Mouse (Mus musculus) neural tube, embryonic 14.5 days (tissue): ENCODE data around the gene Mfsd5. TPM values are rescaled to one million over a fixed set of nuclear protein-coding genes. Genes with fewer than 3 reads are reported as not detected.

Experiments used
- ATAC-seq: fragments of 200-750 bp; cut with Nextera tagmentation; 2 replicates; pipeline ENCODE4 v1.8.0; 2017; ENCODE audit warnings: low read depth, mild to moderate bottlenecking, moderate TSS enrichment, moderate library complexity
- H3K27ac ChIP-seq: fragments of 300-500 bp; sonication (generic); 2 replicates; pipeline ENCODE4 v1.5.1; 2014; ENCODE audit warnings: low read depth, mild to moderate bottlenecking, control low read depth, low read length, moderate library complexity, mixed read lengths
- H3K27me3 ChIP-seq: fragments of 300-500 bp; sonication (generic); 2 replicates; pipeline ENCODE4 v1.6.1; 2014; ENCODE audit warnings: low read length; ENCODE audit not compliant: control insufficient read depth, insufficient read depth
- H3K36me3 ChIP-seq: fragments of 300-500 bp; sonication (generic); 2 replicates; pipeline ENCODE4 v1.6.1; 2014; ENCODE audit warnings: low read length, mixed read lengths; ENCODE audit not compliant: control insufficient read depth, insufficient read depth
- H3K4me1 ChIP-seq: fragments of 300-500 bp; sonication (generic); 2 replicates; pipeline ENCODE4 v1.6.1; 2014; ENCODE audit warnings: low read length; ENCODE audit not compliant: control insufficient read depth, insufficient read depth
- H3K4me2 ChIP-seq: fragments of 300-500 bp; sonication (generic); 2 replicates; pipeline ENCODE4 v1.6.1; 2014; ENCODE audit warnings: mild to moderate bottlenecking, low read depth, low read length, control low read depth
- H3K4me3 ChIP-seq: fragments of 300-500 bp; sonication (generic); 2 replicates; pipeline ENCODE4 v1.5.1; 2014; ENCODE audit warnings: low read depth, low read length, control low read depth, mixed read lengths
- H3K9ac ChIP-seq: fragments of 300-500 bp; sonication (generic); replicated peaks from 2 replicates; pipeline ENCODE4 v1.6.1; 2014; ENCODE audit warnings: low read depth, mild to moderate bottlenecking, control low read depth, low read length, mixed read lengths
- H3K9me3 ChIP-seq: fragments of 300-500 bp; sonication (generic); 2 replicates; pipeline ENCODE4 v1.6.1; 2016; ENCODE audit warnings: low read length; ENCODE audit not compliant: control insufficient read depth
- WGBS: fragments of 180-500 bp; shearing (Covaris S2); extraction: QIAGEN DNeasy Blood & Tissue Kit; methylation state at CpG from one replicate; pipeline ENCODE4 v1.1.7; 2014; 5-methylcytosine and 5-hydroxymethylcytosine counted together
- polyA plus RNA-seq: library from polyadenylated mRNA; unstranded; fragments of >200 nt; fragmentation: Nextera tagmentation; extraction: Ambion mirVana; gene quantifications from 2 replicates; pipeline ENCODE4 v1.2.1, GENCODE M21; 2014

Mfsd5 gene
- polyA plus RNA-seq, 1 experiment from 2014 or later: 54.0 TPM

GRCm38 (mm10) chr15:102239851-102240250, 39.4 kb upstream of the Mfsd5 start:
- no peaks in the 10 kb centered on the region for H3K9me3 ChIP-seq
- H3K4me3 ChIP-seq: no peak overlapping the region
- H3K36me3 ChIP-seq: no peaks in the 10 kb centered on the region
- H3K27me3 ChIP-seq: peaks cover 9% of the 10 kb centered on the region
- no peak overlapping the region for H3K4me2 ChIP-seq
- ATAC-seq: no peak
- H3K9ac ChIP-seq: no peak overlapping the region
- WGBS: 77% methylated on average over 11 of the region's 11 CpGs
- H3K4me1 ChIP-seq: peaks cover 10% of the 10 kb centered on the region; the same call in 1 of the 2 replicates
- H3K27ac ChIP-seq: no peak overlapping the region

GRCm38 (mm10) chr15:102240607-102241006, 38.6 kb upstream of the Mfsd5 start:
- Histone ChIP-seq H3K9me3 (no peaks in the 10 kb centered on the region), H3K36me3 (no peaks in the 10 kb centered on the region), H3K4me1 (peaks cover 12% of the 10 kb centered on the region; the same call in 1 of the 2 replicates), H3K27ac (no peak overlapping the region), H3K9ac (no peak overlapping the region), H3K27me3 (peaks cover 9% of the 10 kb centered on the region), H3K4me3 (no peak overlapping the region), H3K4me2 (no peak overlapping the region)
- whole genome bisulfite sequencing: 76% methylated on average over 4 of the region's 4 CpGs
- no peak for ATAC-seq

DNA sequence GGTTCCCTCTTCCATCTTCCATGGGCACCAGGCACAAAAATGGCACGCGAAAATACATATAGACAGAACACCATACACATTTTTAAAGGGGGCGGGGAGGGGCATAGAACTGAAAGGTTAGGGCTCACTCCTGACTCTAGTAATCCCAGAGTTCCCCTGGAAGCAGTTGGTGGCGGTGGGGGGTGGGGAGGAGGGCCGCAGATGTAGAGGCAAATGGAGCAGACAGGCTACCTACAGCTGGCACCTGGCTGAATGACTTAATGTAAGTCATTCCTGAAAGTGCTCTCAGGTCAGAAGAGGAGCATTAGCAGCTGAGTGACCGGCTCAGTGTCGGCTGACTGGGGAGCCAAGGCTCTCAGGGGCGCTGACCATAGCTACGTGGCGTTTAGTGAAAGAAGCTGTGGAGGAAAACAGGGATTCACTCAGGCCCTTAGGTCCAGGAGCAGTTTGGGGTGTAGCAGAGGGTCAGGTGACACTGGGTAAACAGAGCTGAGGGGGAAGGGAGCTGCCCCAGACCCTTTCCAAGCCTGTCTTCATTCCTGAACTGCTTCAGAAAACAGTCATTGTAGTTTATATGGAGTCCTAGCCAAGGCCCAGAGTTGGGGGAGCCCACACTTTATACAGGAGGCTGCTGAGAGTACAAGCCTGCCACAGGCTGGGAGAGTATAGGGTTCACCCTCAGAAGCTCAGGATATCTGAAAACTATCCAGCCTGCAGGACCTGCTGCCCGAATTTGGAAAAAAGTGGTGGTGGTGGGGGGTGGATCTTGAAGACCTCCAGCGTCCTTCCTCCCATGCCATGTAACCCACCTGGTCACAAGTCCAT, 36.6 kb upstream of the Mfsd5 start:
- H3K27me3 ChIP-seq: peaks cover 10% of the 10 kb centered on the region

GRCm38 (mm10) chr15:102243229-102244190, 35.7 kb upstream of the Mfsd5 start:
- WGBS: 14% methylated on average over 22 of the region's 22 CpGs
- H3K27ac ChIP-seq: no peak overlapping the region
- peaks cover 12% of the 10 kb centered on the region for H3K27me3 ChIP-seq
- ATAC-seq: no peak
- peaks cover 18% of the 10 kb centered on the region; the same call in 1 of the 2 replicates for H3K4me1 ChIP-seq
- no peaks in the 10 kb centered on the region for H3K36me3 ChIP-seq
- no peak overlapping the region for H3K4me3 ChIP-seq
- peak overlapping the region; percentile 98 for H3K4me2 ChIP-seq
- H3K9me3 ChIP-seq: no peaks in the 10 kb centered on the region
- H3K9ac ChIP-seq: 0 out of 2 replicates have a peak overlapping the region, but pooled peaks have one; percentile 7

More for the DNA sequence above, 36.6 kb upstream of the Mfsd5 start:
- WGBS: 26% methylated on average over 12 of the region's 12 CpGs
- Histone ChIP-seq H3K27ac (no peak overlapping the region), H3K4me3 (no peak overlapping the region), H3K4me1 (peaks cover 15% of the 10 kb centered on the region; the same call in 1 of the 2 replicates), H3K36me3 (no peaks in the 10 kb centered on the region), H3K9me3 (no peaks in the 10 kb centered on the region), H3K9ac (no peak overlapping the region), H3K4me2 (no peak overlapping the region)
- ATAC-seq: no peak

- Histone ChIP-seq H3K4me3 (peak overlapping the region; percentile 50), H3K4me1 (peaks cover 18% of the 10 kb centered on the region; the same call in 1 of the 2 replicates), H3K9ac (peak overlapping the region; percentile 37; the same call in 1 of the 2 replicates), H3K27ac (no peak overlapping the region), H3K36me3 (no peaks in the 10 kb centered on the region), H3K27me3 (peaks cover 12% of the 10 kb centered on the region), H3K9me3 (no peaks in the 10 kb centered on the region), H3K4me2 (peak overlapping the region; percentile 98)
- 6% methylated on average over 17 of the region's 19 CpGs for WGBS
- ATAC-seq: no peak
Measured at GRCm38 (mm10) chr15:102244306-102245191, 34.7 kb upstream of the Mfsd5 start.

DNA sequence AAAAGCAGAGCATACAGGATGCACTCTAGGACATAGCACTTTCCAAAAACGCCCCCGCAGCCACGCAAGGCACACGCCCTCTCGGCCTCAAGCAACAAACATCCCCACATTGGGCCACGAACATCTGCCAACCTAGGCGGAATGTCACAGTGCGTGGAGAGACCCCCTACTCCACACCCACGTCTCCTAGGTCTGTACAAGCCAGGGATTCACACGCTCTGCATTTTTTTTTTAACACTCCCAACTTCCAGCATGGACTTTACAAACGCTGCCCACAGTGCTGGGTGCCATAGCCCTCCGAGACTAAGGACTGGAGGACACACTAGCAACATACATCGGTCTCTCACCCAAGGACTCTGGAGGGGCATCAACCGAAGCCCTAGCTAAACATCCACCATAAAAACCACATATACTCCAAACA, 33.8 kb upstream of the Mfsd5 start:
- Histone ChIP-seq H3K27ac (peak overlapping the region; percentile 73; the same call in 1 of the 2 replicates), H3K4me1 (peaks cover 18% of the 10 kb centered on the region; the same call in 1 of the 2 replicates), H3K36me3 (no peaks in the 10 kb centered on the region), H3K27me3 (peaks cover 12% of the 10 kb centered on the region), H3K9ac (peak overlapping the region; percentile 52), H3K4me2 (peak overlapping the region; percentile 98), H3K9me3 (no peaks in the 10 kb centered on the region), H3K4me3 (peak overlapping the region; percentile 50)
- 3% methylated on average over 14 of the region's 14 CpGs for WGBS
- ATAC-seq: no peak

DNA sequence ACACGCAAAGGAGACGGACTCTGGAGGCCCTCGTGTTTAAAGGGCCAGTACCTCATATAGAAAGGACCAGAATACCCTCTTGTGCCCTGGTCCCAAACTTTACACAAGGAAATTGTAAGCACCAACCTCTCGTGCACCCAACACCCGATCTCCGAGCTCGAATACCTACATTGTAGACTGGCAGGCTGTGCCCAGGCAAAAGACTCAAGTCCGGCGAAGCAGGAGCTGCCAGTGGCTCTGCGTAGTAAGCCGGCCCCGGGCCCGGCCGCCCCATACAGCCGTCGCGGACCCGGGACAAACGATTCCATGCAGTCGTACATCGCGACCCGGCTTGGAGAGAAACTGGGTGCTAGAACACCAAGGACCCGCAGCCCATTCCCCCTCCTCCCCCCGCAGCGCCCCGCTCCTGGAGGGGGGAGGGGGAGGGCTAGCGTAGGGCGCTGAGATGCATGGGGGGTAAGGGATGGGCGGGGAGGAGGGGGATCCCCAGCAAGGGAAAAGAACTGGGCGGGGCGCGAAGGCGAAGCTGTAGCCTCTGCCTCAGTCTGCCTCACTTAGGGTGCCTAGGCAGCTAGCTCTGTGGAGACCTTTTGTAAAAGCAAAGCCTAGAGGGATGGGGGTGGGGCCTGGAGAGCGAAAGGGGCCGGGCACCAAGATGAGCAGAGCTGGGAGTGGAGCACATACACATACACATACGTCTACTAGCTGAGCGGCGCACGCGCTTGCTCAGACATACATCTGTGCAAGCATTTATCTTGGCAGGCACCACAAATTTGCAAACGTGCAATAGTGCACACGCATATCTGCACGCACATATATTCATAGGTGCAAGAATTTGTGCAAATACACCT, 33.1 kb upstream of the Mfsd5 start:
- H3K9ac ChIP-seq: peak overlapping the region; percentile 52
- no peaks in the 10 kb centered on the region for H3K9me3 ChIP-seq
- H3K27me3 ChIP-seq: peaks cover 12% of the 10 kb centered on the region
- H3K4me2 ChIP-seq: peak overlapping the region; percentile 98
- peak; percentile 85 for ATAC-seq
- H3K4me3 ChIP-seq: peak overlapping the region; percentile 50
- 1% methylated on average over 39 of the region's 44 CpGs for WGBS
- no peaks in the 10 kb centered on the region for H3K36me3 ChIP-seq
- H3K4me1 ChIP-seq: peaks cover 18% of the 10 kb centered on the region; the same call in 1 of the 2 replicates
- H3K27ac ChIP-seq: peak overlapping the region; percentile 73
